Mouse (Mus musculus) E14TG2a.4 (cell line): ENCODE results near the gene Pgk2.
"Not testable (repeated sequence)": the region's sequence is repeated elsewhere in the genome, so short reads cannot be mapped to it uniquely, and the experiment has no call there.

Experiments used
- CTCF ChIP-seq: conservative IDR thresholded peaks from 2 replicates; pipeline ENCODE4 v1.5.1; 2014; ENCODE audit warnings: low read length
- NANOG ChIP-seq: IDR thresholded peaks from 2 replicates; pipeline ENCODE4 v1.6.1; 2014; ENCODE audit warnings: borderline replicate concordance, low read length, mixed read lengths

GRCm38 (mm10) chr17:40201803-40202202, 6.6 kb downstream of the Pgk2 start:
- not testable (repeated sequence) for TF ChIP-seq CTCF, NANOG
